Mouse (Mus musculus) forebrain, embryonic 10.5 days (tissue): Measurements from ENCODE around the gene Ddo. TPM values are rescaled to one million over a fixed set of nuclear protein-coding genes. Genes with fewer than 3 reads are reported as not detected.
A peak's percentile ranks its signal among the peaks of the same experiment; 100 is the strongest.

Experiments
- DNase-seq: peaks from one replicate; pipeline ENCODE4 v3.0.0-alpha.2; 2017; ENCODE audit warnings: low spot score; ENCODE audit errors: extremely low spot score
- H3K27ac ChIP-seq: fragments of 300-500 bp; sonication (generic); 2 replicates; pipeline ENCODE4 v1.5.1; 2016; ENCODE audit warnings: mild to moderate bottlenecking
- H3K27me3 ChIP-seq: fragments of 300-500 bp; sonication (generic); 2 replicates; pipeline ENCODE4 v1.6.1; 2016; ENCODE audit warnings: mild to moderate bottlenecking; ENCODE audit not compliant: poor library complexity, severe bottlenecking
- H3K36me3 ChIP-seq: fragments of 300-500 bp; sonication (generic); replicated peaks from 2 replicates; pipeline ENCODE4 v1.6.1; 2016; ENCODE audit warnings: mild to moderate bottlenecking, moderate library complexity
- H3K4me1 ChIP-seq: fragments of 300-500 bp; sonication (generic); 2 replicates; pipeline ENCODE4 v1.6.1; 2016
- H3K4me3 ChIP-seq: fragments of 300-500 bp; sonication (generic); 2 replicates; pipeline ENCODE4 v1.5.1; 2016; ENCODE audit warnings: mild to moderate bottlenecking, moderate library complexity
- H3K9me3 ChIP-seq: fragments of 300-500 bp; sonication (generic); 2 replicates; pipeline ENCODE4 v1.6.1; 2016; ENCODE audit warnings: mild to moderate bottlenecking, moderate library complexity
- WGBS: fragments of 180-500 bp; shearing (Covaris S2); methylation state at CpG from one replicate; pipeline ENCODE4 v1.1.7; 2016; 5-methylcytosine and 5-hydroxymethylcytosine counted together
- polyA plus RNA-seq: library from polyadenylated mRNA; unstranded; fragments of >200 nt; fragmentation: Nextera tagmentation; extraction: Ambion mirVana; gene quantifications from 2 replicates; pipeline ENCODE4 v1.2.1, GENCODE M21; 2016

The Ddo gene
- polyA plus RNA-seq, 1 experiment from 2014 or later = 0.14 TPM

DNA sequence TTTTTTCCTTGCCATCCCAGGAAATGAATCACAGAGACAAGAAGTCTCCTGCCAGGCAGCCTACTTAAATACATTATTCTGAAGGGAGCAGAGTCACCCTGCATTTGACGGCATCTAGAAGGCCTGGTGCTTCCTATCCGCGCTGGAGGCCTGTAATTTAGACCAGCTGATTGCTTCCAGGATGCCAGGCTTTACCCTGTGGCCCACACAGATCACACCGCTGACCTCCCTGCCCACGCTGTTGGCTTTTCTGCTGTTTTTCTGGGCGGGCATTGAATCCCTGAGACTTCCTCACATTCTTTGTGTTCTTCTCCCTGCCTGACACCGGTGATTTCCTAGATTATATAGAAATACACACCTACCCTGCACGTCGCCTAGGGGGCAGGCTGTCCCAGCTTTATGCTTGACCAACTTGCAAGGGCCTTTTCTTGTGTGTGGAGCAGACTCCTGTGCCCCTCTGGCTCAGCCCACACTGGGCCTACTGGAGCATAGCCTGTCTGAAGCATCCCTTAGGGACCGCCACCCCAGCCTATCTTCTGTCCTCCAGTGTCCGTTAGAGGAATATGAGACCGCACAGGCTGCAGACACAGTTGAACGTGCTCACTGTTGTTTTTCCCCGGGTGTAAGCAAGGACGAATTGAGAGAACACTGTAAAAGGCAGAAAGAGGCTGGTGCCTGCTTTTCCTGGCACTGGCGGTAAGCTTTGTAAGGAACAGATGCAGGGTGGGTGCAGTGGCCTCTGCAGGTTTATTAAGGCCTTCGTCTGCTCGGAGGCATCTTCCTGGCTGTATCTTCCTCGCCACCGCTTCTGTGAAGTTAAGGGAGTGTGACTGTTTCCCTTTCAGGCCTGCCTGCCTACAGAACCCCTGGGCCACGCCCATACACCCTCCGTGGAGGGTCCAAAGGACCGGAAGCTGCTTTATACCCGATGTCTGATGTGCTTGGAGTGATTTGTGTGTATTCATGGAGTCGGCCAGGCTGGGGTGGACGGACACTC, 9.3 kb downstream of the Ddo start:
- Histone ChIP-seq H3K27ac (peak overlapping the region; percentile 51), H3K27me3 (peaks cover 5% of the 10 kb centered on the region; the same call in 1 of the 2 replicates), H3K4me3 (no peak overlapping the region), H3K9me3 (no peaks in the 10 kb centered on the region), H3K36me3 (no peaks in the 10 kb centered on the region), H3K4me1 (peaks cover 25% of the 10 kb centered on the region)
- WGBS = 66% methylated on average over 26 of the region's 26 CpGs
- DNase-seq = no peak

DNA sequence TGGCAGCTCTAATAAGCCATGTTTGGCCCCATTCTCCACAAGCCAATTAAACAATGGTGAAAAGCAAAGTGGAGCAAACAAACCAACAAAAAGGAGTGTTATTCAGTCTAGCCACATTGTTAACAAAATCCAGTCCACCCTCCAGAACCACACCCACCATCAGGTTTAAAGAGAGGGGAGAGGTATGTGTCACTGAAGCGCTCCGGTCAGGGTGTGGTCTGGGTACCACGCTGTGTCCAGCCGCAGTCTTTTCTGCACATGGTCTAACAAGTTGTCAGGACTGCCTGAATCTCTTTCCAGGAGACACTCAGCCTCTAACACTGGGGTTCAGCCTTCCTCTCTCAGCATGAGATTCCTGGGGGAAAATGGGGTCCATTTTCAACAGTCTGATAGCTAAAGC, 10.6 kb downstream of the Ddo start:
- no peak overlapping the region for H3K27ac ChIP-seq
- H3K27me3 ChIP-seq = peaks cover 5% of the 10 kb centered on the region; the same call in 1 of the 2 replicates
- no peak overlapping the region for H3K4me3 ChIP-seq
- H3K36me3 ChIP-seq = no peaks in the 10 kb centered on the region
- peaks cover 25% of the 10 kb centered on the region for H3K4me1 ChIP-seq
- WGBS = 92% methylated on average over 4 of the region's 4 CpGs
- DNase-seq = no peak
- H3K9me3 ChIP-seq = no peaks in the 10 kb centered on the region

DNA sequence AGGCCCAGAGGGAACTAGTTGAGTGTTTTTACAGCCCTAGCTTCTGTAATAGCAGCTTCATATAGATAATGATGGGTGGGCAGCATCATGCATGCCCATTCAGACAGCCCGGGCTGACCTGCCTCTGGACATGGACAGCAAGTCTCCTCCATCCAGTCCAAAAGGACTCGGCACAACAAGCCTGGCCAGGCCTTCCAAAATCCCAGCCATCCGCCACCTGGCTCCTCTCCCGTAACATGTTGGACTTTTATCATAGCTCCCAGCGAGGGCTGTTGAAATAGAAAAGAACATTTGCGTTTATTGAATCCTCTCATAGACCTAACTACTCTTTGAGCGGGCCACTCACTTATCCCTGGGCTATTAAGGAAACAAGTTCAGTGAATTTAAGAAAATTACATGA, 12.1 kb downstream of the Ddo start:
- DNase-seq = no peak
- 91% methylated on average over 7 of the region's 7 CpGs for WGBS
- Histone ChIP-seq H3K4me3 (no peak overlapping the region), H3K4me1 (peaks cover 25% of the 10 kb centered on the region), H3K9me3 (peaks cover 14% of the 10 kb centered on the region), H3K27ac (no peak overlapping the region), H3K36me3 (no peaks in the 10 kb centered on the region), H3K27me3 (peaks cover 5% of the 10 kb centered on the region)

DNA sequence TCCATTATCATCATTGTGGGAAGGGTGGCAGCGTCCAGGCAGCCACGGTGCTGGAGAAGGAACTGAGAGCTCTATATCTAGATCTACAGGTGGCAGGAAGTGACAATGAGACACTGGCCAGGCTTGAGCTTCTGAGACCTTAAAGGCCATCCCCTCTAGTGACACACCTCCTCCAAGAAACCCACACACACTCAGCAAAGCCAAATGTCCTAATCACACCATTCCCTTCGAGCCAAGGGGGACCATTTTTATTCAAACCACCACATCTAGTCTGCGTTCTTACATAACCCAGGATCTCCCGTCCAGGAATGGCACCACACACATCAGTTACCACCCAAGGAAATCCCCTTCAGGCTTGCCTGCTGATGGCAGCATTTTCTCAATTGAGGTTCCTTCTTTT, 13.3 kb downstream of the Ddo start:
- Histone ChIP-seq H3K4me1 (peaks cover 21% of the 10 kb centered on the region), H3K4me3 (no peak overlapping the region), H3K9me3 (peaks cover 23% of the 10 kb centered on the region), H3K36me3 (no peaks in the 10 kb centered on the region), H3K27me3 (peaks cover 5% of the 10 kb centered on the region), H3K27ac (no peak overlapping the region)
- no peak for DNase-seq
- 88% methylated on average over 5 of the region's 5 CpGs for WGBS

DNA sequence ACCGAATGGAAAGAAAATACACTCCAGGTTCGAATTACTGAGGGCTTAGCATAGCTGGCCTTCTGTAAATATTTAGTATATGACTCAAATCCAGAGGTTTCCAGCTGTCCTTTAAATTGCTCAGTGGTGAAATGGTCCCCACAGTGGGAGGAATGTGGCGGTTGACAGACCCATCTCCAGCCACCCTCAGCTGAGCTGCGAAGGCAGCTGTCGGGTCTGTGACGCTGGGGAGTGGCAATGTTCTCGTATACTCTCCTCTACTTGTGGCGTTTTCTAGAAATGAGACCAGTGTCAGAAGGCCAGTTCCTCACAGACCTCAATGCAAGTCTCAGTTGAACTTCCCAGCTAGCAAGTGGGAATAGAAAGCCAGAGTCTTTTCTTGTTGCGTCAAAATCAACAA, 14.6 kb downstream of the Ddo start:
- peaks cover 23% of the 10 kb centered on the region for H3K9me3 ChIP-seq
- H3K4me3 ChIP-seq = no peak overlapping the region
- H3K4me1 ChIP-seq = peaks cover 8% of the 10 kb centered on the region
- no peak for DNase-seq
- WGBS = 90% methylated on average over 9 of the region's 9 CpGs
- H3K36me3 ChIP-seq = no peaks in the 10 kb centered on the region
- peaks cover 5% of the 10 kb centered on the region for H3K27me3 ChIP-seq
- no peak overlapping the region for H3K27ac ChIP-seq

DNA sequence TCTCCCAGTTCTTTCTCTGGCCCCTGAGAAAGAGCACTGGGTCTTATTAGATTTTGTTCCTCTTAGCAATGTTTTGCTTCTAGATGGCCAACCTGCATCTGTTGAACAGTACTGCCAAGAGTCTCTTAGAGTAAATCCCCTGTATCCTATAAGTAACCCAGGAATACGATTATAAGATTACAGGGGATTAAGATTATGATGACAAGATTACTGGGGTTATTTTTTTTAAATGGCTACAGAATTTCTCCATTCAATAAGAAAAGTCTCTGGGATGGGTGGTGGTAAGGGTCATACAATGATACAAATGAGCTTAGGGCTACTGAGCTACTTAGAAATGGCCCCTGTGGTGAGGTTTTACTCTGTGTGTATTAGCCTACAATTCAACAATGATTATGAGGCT, 15.5 kb downstream of the Ddo start:
- H3K36me3 ChIP-seq = no peaks in the 10 kb centered on the region
- H3K4me3 ChIP-seq = no peak overlapping the region
- peaks cover 5% of the 10 kb centered on the region for H3K27me3 ChIP-seq
- H3K27ac ChIP-seq = no peak overlapping the region
- H3K4me1 ChIP-seq = 0 out of 2 replicates have a peak, but pooled peaks cover 6% of the 10 kb centered on the region
- 80% methylated on average over 1 of the region's 1 CpGs for WGBS
- peaks cover 23% of the 10 kb centered on the region for H3K9me3 ChIP-seq
- DNase-seq = no peak

DNA sequence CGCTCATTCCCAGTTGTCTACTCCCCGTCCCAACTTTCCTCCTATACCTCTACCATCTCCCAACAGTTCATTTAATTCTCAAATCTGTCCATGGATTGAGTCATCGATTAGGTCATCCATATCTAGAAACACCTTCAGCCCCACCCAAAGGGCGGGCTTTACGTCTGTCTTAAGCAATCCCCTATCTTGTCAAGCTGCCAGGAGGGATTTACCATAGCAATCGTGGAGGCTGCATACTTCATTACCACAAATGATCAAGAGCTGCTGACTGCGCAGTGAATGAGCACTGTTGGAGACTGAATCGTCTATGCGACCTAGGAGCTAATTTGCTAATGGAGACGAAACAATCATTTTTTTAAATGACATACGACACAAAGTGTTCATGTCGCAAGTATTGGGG, 19.0 kb downstream of the Ddo start:
- H3K27ac ChIP-seq = no peak overlapping the region
- no peak for DNase-seq
- no peaks in the 10 kb centered on the region; the same call in 1 of the 2 replicates for H3K27me3 ChIP-seq
- H3K36me3 ChIP-seq = no peaks in the 10 kb centered on the region
- peaks cover 23% of the 10 kb centered on the region for H3K9me3 ChIP-seq
- H3K4me3 ChIP-seq = no peak overlapping the region
- 91% methylated on average over 12 of the region's 12 CpGs for WGBS
- H3K4me1 ChIP-seq = peaks cover 16% of the 10 kb centered on the region

DNA sequence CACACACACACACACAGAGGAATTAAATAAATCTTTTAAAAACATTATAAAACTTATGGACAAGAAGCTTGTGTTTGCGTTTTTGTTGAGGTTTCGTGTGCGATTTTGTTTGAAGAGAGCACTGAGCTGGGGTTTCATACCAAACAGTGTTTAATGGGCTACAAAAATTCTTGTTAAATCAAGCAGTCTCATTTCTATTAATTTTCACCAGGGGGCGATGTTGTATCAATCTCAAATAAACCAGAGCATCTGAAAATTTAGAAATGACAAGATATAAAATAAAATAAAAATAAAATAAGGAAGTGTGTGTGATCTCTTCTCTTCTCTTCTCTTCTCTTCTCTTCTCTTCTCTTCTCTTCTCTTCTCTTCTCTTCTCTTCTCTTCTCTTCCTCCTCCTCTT, 19.8 kb downstream of the Ddo start:
- Histone ChIP-seq H3K27ac (no peak overlapping the region), H3K4me3 (no peak overlapping the region), H3K9me3 (peaks cover 23% of the 10 kb centered on the region), H3K27me3 (no peaks in the 10 kb centered on the region; the same call in 1 of the 2 replicates), H3K4me1 (peaks cover 23% of the 10 kb centered on the region), H3K36me3 (no peaks in the 10 kb centered on the region)
- DNase-seq = no peak
- 37% methylated on average over 4 of the region's 4 CpGs for WGBS

DNA sequence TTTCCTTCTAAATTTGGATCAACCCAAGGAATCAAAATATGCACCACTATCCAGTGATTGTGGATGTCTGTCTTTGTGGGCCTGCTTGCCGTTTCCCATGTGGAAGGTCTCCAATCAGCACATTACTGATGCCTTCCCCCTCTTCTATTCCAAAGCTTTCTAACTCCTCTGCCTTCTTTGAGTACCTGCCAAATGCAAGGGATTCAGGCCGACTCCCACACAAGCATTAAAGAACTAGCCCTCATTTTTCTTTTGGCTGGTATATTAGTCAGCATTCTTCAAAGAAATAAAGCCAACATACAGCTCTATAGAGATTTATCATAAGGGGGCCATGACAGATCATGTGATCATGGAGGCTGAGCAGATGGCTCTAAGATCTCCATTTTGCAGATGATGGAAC, 21.9 kb downstream of the Ddo start:
- Histone ChIP-seq H3K9me3 (peaks cover 12% of the 10 kb centered on the region), H3K4me3 (no peak overlapping the region), H3K27ac (no peak overlapping the region), H3K4me1 (peaks cover 23% of the 10 kb centered on the region), H3K27me3 (no peaks in the 10 kb centered on the region), H3K36me3 (no peaks in the 10 kb centered on the region)
- no peak for DNase-seq
- WGBS = 91% methylated on average over 2 of the region's 2 CpGs

DNA sequence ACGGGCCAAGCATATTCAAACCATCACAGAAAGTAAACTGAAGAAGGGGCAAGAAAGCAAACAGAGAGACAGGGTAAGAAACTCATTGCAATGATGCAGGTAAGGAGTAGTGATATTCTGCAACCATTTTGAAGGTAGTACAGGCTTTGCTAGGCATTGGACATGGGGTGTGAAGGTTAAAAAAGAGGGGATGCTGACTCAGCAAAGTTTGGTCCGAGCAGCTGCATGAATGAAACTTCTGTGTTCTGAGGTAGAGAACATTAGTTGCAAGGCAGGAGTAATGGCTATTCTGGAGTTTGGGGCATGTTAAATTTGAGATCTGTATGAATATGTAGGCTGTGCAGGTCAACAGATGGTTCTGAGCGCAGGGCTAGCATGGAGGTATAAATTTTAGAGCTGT, 35.5 kb downstream of the Ddo start:
- H3K27me3 ChIP-seq = no peaks in the 10 kb centered on the region
- no peak overlapping the region for H3K4me3 ChIP-seq
- no peaks in the 10 kb centered on the region for H3K9me3 ChIP-seq
- no peak overlapping the region for H3K27ac ChIP-seq
- H3K4me1 ChIP-seq = no peaks in the 10 kb centered on the region
- DNase-seq = no peak
- no peaks in the 10 kb centered on the region for H3K36me3 ChIP-seq
- WGBS = 88% methylated on average over 3 of the region's 3 CpGs

DNA sequence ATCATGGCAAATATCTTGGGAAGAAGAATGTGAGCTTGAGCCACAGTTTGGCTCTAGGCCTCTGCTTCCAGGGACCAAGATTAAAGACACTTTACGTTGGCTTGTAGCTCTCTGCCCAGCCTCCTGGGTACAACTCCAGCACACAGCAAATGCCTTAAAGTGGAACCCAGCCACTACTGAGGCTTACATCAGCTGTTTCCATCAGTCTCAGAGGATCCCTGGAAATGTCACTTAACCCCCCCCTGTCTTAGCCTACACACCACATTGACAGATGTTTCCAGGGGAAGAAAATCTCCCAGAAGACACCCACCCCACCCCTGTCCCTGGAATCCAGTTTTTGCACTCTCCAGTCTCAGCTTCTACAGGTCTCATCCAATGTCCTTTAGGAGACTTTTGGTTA, 37.1 kb downstream of the Ddo start:
- Histone ChIP-seq H3K27ac (no peak overlapping the region), H3K4me1 (no peaks in the 10 kb centered on the region)
- whole genome bisulfite sequencing = 88% methylated on average over 1 of the region's 1 CpGs

DNA sequence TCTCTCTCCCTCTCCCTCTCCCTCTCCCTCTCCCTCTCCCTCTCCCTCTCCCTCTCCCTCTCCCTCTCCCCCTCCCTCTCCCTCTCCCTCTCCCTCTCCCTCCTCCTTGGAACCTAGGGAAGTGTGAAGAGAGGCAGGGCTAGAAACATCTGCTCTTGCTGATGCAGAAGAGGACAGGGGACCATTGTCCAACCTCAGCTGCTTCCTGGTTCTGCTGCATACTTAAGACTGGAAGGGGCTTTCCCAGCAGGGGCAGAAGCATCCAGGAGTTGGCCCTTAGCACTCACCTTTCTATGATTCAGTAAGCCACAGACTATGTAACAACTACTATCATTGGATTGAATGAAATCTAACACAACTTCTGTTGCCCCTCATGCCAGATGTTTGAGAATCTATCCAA, 38.8 kb downstream of the Ddo start:
- Histone ChIP-seq H3K4me1 (peaks cover 3% of the 10 kb centered on the region; the same call in 1 of the 2 replicates), H3K27me3 (no peaks in the 10 kb centered on the region), H3K9me3 (no peaks in the 10 kb centered on the region), H3K27ac (no peak overlapping the region), H3K36me3 (no peaks in the 10 kb centered on the region), H3K4me3 (no peak overlapping the region)
- DNase-seq = no peak

More for the DNA sequence above, 37.1 kb downstream of the Ddo start:
- H3K27me3 ChIP-seq = no peaks in the 10 kb centered on the region
- H3K4me3 ChIP-seq = no peak overlapping the region
- no peaks in the 10 kb centered on the region for H3K9me3 ChIP-seq
- DNase-seq = no peak
- H3K36me3 ChIP-seq = no peaks in the 10 kb centered on the region

DNA sequence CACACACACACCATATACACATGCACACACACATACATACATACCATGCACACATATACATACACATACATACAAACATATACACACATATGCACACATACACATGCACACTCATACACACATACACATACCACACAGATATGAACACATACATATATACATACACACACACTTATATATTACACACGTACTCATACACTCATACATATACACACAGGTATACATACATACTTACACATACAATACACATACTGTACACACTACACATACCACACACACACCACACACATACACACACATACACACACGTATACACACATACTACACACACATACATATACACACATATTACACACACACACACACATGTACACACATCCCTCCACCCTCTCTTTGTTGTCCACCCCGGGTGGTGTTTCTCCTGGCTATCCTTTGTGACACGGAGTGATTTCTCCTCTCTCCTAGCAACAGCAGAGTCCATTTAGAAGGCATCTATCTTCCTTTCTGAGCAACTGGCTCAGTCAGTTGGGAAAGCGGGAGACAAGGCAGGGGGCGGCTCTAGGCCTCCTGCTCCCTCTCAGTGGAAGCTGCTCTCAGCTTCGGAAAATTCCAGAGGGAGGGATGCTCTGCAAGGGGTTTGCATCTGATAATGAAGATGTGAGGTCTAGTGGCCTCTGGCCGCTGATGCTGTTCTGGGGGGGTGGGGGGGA, 42.9 kb downstream of the Ddo start:
- no peak overlapping the region for H3K27ac ChIP-seq
- H3K9me3 ChIP-seq = no peaks in the 10 kb centered on the region
- H3K27me3 ChIP-seq = no peaks in the 10 kb centered on the region
- peaks cover 11% of the 10 kb centered on the region for H3K4me1 ChIP-seq
- DNase-seq = no peak
- no peak overlapping the region for H3K4me3 ChIP-seq
- 64% methylated on average over 8 of the region's 8 CpGs for WGBS
- no peaks in the 10 kb centered on the region for H3K36me3 ChIP-seq
